Mouse (Mus musculus): ENCODE data around the gene Nceh1. TPM values are rescaled to one million over a fixed set of nuclear protein-coding genes. Genes with fewer than 3 reads are reported as not detected.
A peak's percentile ranks its signal among the peaks of the same experiment; 100 is the strongest.
"Not testable (repeated sequence)": the region's sequence is repeated elsewhere in the genome, so short reads cannot be mapped to it uniquely, and the experiment has no call there.

Nceh1 gene
- polyA plus RNA-seq, 1 experiment from 2014 or later, result 3.0 TPM

- H3K4me3 ChIP-seq, result peak overlapping the region; percentile 42
- no peak overlapping the region; the same call in 1 of the 2 replicates for H3K27ac ChIP-seq
- 9% methylated on average over 27 of the region's 27 CpGs for WGBS
- no peaks in the 10 kb centered on the region for H3K36me3 ChIP-seq
- H3K9me3 ChIP-seq (replicated peaks), result no peaks in the 10 kb centered on the region
- DNase-seq (ENCODE audit: low spot score), result peak; percentile 54
- H3K4me1 ChIP-seq, result peaks cover 11% of the 10 kb centered on the region
- peaks cover 24% of the 10 kb centered on the region; the same call in 1 of the 2 replicates for H3K27me3 ChIP-seq (ENCODE audit: low read depth, poor library complexity, severe bottlenecking)
These were observed 100.4 kb downstream of the Nceh1 start for GRCm38 (mm10) chr3:27283071-27283713.

DNA sequence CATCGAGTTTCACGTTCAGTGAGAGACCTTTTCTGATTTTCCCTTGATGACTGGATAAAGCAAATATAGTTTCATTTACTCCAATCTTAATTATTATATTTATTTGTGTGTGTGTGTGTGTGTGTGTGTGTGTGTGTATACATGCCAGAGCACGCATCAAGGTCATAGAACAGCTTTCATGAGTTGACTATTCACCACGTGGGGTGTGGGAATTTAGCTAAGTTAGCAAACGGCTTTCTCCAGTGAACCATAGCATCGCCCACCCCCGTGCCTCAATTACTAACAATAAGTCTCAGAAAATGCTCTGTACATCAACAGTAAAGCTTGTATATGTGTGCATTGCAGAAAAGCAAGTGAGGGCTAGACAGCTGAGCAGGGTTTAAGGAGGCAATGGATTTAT lies 101.0 kb downstream of the Nceh1 start:
- 66% methylated on average over 7 of the region's 7 CpGs for WGBS
- no peaks in the 10 kb centered on the region for H3K36me3 ChIP-seq
- no peak overlapping the region for H3K4me3 ChIP-seq
- no peak for DNase-seq (ENCODE audit: low spot score)
- peaks cover 24% of the 10 kb centered on the region; the same call in 1 of the 2 replicates for H3K27me3 ChIP-seq (ENCODE audit: low read depth, poor library complexity, severe bottlenecking)
- H3K4me1 ChIP-seq, result peaks cover 11% of the 10 kb centered on the region
- no peak overlapping the region for H3K27ac ChIP-seq
- no peaks in the 10 kb centered on the region for H3K9me3 ChIP-seq (replicated peaks)

GRCm38 (mm10) chr3:27284227-27284626 lies 101.5 kb downstream of the Nceh1 start:
- no peak overlapping the region for H3K4me3 ChIP-seq
- no peaks in the 10 kb centered on the region for H3K36me3 ChIP-seq
- 90% methylated on average over 5 of the region's 5 CpGs for WGBS
- peaks cover 11% of the 10 kb centered on the region for H3K4me1 ChIP-seq
- H3K9me3 ChIP-seq (replicated peaks), result no peaks in the 10 kb centered on the region
- peaks cover 24% of the 10 kb centered on the region; the same call in 1 of the 2 replicates for H3K27me3 ChIP-seq (ENCODE audit: low read depth, poor library complexity, severe bottlenecking)
- H3K27ac ChIP-seq, result no peak overlapping the region
- no peak for DNase-seq (ENCODE audit: low spot score)

DNA sequence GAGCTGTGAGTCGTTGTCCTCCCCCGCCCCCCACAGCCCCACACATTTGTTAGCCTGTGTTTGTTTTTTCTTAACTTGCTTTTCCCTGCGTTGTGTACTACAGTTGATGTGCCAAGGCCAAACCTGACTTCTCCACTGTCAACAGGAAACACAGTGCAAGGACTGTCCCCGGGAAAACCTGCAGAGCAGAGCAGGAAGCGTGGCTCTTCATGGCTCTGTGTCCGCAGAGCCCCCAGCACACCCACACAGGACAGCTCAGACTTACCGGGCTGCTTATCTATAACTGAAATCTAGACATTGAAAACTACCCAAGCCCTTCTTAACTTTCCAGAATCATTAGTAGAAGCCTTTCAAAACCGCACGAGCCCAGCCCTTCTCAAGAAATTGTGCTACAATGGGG lies 102.3 kb downstream of the Nceh1 start:
- Histone ChIP-seq H3K4me3 (no peak overlapping the region), H3K27me3 (ENCODE audit: low read depth, poor library complexity, severe bottlenecking) (peaks cover 24% of the 10 kb centered on the region; the same call in 1 of the 2 replicates), H3K9me3 (replicated peaks) (no peaks in the 10 kb centered on the region), H3K4me1 (peaks cover 11% of the 10 kb centered on the region), H3K27ac (no peak overlapping the region), H3K36me3 (no peaks in the 10 kb centered on the region)
- no peak for DNase-seq (ENCODE audit: low spot score)
- WGBS, result 76% methylated on average over 9 of the region's 9 CpGs

GRCm38 (mm10) chr3:27288301-27288700 lies 105.5 kb downstream of the Nceh1 start:
- H3K36me3 ChIP-seq, result no peaks in the 10 kb centered on the region
- WGBS, result 72% methylated on average over 2 of the region's 2 CpGs
- DNase-seq (ENCODE audit: low spot score), result no peak
- H3K27ac ChIP-seq, result no peak overlapping the region
- H3K4me3 ChIP-seq, result no peak overlapping the region
- 0 out of 2 replicates have a peak, but pooled peaks cover 6% of the 10 kb centered on the region for H3K27me3 ChIP-seq (ENCODE audit: low read depth, poor library complexity, severe bottlenecking)
- H3K9me3 ChIP-seq (replicated peaks), result no peaks in the 10 kb centered on the region
- peaks cover 2% of the 10 kb centered on the region; the same call in 1 of the 2 replicates for H3K4me1 ChIP-seq

GRCm38 (mm10) chr3:27288909-27289308 lies 106.1 kb downstream of the Nceh1 start:
- no peak for DNase-seq (ENCODE audit: low spot score)
- H3K4me3 ChIP-seq, result no peak overlapping the region
- WGBS, result 80% methylated on average over 8 of the region's 8 CpGs
- no peaks in the 10 kb centered on the region for H3K9me3 ChIP-seq (replicated peaks)
- H3K4me1 ChIP-seq, result no peaks in the 10 kb centered on the region
- H3K27me3 ChIP-seq (ENCODE audit: low read depth, poor library complexity, severe bottlenecking), result 0 out of 2 replicates have a peak, but pooled peaks cover under 1% of the 10 kb centered on the region
- no peaks in the 10 kb centered on the region for H3K36me3 ChIP-seq
- no peak overlapping the region for H3K27ac ChIP-seq

DNA sequence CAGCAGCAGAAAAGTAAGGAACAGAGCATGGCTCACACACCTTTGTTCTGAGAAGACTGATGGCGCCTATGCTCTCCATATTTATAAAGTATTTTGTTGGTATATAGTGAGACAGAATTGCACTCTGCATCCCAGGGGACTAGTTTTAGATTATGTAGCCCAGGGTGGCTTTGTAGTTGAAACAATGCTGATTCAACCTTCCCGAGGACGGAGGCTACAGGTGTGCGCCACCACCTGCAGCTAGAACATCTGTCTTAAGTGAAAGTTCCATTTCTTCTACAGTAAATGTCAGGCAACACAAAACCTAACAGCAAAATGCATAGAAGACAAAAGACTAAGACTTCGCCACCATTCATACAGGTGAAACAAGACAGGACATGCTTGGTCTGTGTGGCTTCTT lies 107.5 kb downstream of the Nceh1 start:
- Histone ChIP-seq H3K27ac (no peak overlapping the region), H3K9me3 (replicated peaks) (no peaks in the 10 kb centered on the region), H3K4me3 (no peak overlapping the region), H3K4me1 (no peaks in the 10 kb centered on the region), H3K36me3 (no peaks in the 10 kb centered on the region), H3K27me3 (ENCODE audit: low read depth, poor library complexity, severe bottlenecking) (no peaks in the 10 kb centered on the region)
- WGBS, result 89% methylated on average over 5 of the region's 5 CpGs
- DNase-seq (ENCODE audit: low spot score), result no peak

- H3K9me3 ChIP-seq (replicated peaks); H3K27me3 ChIP-seq (ENCODE audit: low read depth, poor library complexity, severe bottlenecking); H3K36me3 ChIP-seq; DNase-seq (ENCODE audit: low spot score); H3K27ac ChIP-seq; H3K4me3 ChIP-seq; H3K4me1 ChIP-seq: not testable (repeated sequence)
- 89% methylated on average over 5 of the region's 5 CpGs for WGBS
These were observed 108.2 kb downstream of the Nceh1 start for GRCm38 (mm10) chr3:27290945-27291344.

GRCm38 (mm10) chr3:27291411-27291810 lies 108.6 kb downstream of the Nceh1 start:
- DNase-seq (ENCODE audit: low spot score); H3K36me3 ChIP-seq; H3K4me3 ChIP-seq; H3K27me3 ChIP-seq (ENCODE audit: low read depth, poor library complexity, severe bottlenecking); H3K4me1 ChIP-seq; H3K27ac ChIP-seq; H3K9me3 ChIP-seq (replicated peaks): not testable (repeated sequence)
- WGBS, result 83% methylated on average over 4 of the region's 4 CpGs

DNA sequence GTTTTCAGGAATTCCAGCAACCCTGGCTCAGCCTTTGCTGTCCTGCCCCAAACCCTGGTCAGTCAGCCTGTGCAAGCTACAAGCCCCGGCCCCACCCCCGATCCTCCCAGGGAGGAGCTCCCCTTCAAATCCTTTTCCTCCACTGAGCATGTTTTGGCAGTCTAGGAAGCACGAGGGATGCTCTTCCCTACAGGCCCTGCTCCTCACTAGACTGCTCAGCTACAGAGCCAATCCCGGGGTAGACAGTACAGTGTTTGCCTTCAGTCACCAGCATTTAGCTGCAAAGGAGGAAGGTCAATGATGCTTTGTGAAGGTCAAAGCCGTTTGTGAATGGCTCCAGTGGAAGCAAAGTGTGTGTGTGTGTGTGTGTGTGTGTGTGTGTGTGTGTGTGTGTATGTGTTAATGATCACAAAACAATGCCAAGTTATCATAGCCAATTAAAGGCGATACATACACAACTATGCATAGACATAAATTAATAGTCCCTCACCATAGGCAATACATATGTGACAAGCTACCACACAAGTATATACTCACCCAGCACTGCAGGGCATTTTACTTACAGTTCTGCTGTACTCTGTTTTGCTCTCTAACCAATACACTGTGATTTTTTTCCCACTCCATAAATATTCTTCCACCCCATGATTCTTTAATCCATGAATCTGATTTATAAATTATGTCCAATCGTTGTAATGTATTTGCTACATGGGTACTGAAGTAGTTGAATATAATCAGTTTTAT lies 111.0 kb downstream of the Nceh1 start:
- WGBS, result 73% methylated on average over 7 of the region's 7 CpGs
- H3K27ac ChIP-seq, result no peak overlapping the region
- H3K4me1 ChIP-seq, result no peaks in the 10 kb centered on the region

GRCm38 (mm10) chr3:27300451-27300850 lies 117.7 kb downstream of the Nceh1 start:
- H3K36me3 ChIP-seq, result no peaks in the 10 kb centered on the region
- H3K4me3 ChIP-seq, result no peak overlapping the region
- H3K27ac ChIP-seq, result no peak overlapping the region
- WGBS, result 92% methylated on average over 4 of the region's 4 CpGs
- H3K9me3 ChIP-seq (replicated peaks), result no peaks in the 10 kb centered on the region
- H3K27me3 ChIP-seq (ENCODE audit: low read depth, poor library complexity, severe bottlenecking), result no peaks in the 10 kb centered on the region
- no peaks in the 10 kb centered on the region for H3K4me1 ChIP-seq
- no peak for DNase-seq (ENCODE audit: low spot score)

More for the DNA sequence above, 111.0 kb downstream of the Nceh1 start:
- Histone ChIP-seq H3K4me3 (no peak overlapping the region), H3K27me3 (ENCODE audit: low read depth, poor library complexity, severe bottlenecking) (no peaks in the 10 kb centered on the region), H3K9me3 (replicated peaks) (no peaks in the 10 kb centered on the region), H3K36me3 (no peaks in the 10 kb centered on the region)
- DNase-seq (ENCODE audit: low spot score), result no peak

DNA sequence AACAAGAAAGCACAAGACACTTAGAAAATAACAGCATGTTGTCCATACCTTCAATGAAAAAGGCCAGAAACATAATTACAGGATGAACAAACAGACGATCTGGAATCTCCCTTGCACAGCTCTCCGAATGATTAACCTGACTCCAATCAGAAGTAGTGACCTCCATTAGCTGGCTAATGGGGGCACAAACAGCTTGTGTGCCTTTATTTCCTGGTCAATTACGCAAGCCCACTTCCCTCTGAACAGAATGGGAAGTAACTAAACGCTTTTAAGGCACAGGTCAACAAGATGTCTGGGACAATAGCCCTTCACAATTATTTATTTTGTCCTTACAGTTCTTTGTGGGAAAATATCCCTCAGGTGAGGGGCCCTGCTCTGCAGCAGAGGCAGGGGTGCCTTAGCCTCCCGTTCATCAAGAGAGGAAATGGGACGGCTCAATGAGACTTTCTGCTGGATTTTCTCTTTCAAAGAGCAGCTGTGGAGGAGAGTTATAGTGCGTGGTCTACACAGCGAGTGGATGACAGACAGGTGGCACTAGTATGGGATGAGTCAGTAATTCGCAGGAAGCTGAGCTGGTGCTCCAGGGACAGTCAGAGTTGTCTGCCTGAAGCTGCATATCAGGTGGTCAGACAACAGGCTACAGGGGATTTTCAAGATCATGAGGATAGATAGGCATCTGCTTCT lies 119.7 kb downstream of the Nceh1 start:
- no peak for DNase-seq (ENCODE audit: low spot score)
- H3K4me3 ChIP-seq, result no peak overlapping the region
- no peaks in the 10 kb centered on the region for H3K4me1 ChIP-seq
- H3K27ac ChIP-seq, result no peak overlapping the region
- no peaks in the 10 kb centered on the region for H3K27me3 ChIP-seq (ENCODE audit: low read depth, poor library complexity, severe bottlenecking)
- no peaks in the 10 kb centered on the region for H3K36me3 ChIP-seq
- 70% methylated on average over 9 of the region's 9 CpGs for whole genome bisulfite sequencing
- no peaks in the 10 kb centered on the region for H3K9me3 ChIP-seq (replicated peaks)

DNA sequence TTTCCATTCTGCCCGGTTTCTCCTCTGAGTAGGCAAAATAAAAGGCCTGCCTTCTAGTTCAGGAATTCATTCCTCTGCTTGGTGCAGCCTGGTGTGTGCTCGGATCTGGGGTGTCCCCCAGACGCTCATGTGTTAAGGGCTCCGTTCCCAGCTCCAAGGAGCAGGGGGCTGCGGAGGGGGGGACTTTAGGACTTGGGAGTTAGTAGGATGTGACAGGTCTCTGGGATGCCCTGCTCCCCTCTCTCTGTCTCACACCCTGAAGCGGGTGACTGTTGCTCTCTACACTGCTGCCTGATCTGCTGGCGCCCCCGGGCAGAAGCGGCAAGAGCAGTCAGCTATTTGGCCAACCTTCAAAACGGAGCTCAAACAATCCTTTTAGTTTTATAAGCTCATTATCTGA lies 124.0 kb downstream of the Nceh1 start:
- Histone ChIP-seq H3K4me1 (no peaks in the 10 kb centered on the region), H3K9me3 (replicated peaks) (no peaks in the 10 kb centered on the region), H3K27me3 (ENCODE audit: low read depth, poor library complexity, severe bottlenecking) (no peaks in the 10 kb centered on the region), H3K4me3 (no peak overlapping the region), H3K27ac (no peak overlapping the region), H3K36me3 (no peaks in the 10 kb centered on the region)
- 83% methylated on average over 10 of the region's 10 CpGs for WGBS
- DNase-seq (ENCODE audit: low spot score), result no peak
